In the genomic region with DNA sequence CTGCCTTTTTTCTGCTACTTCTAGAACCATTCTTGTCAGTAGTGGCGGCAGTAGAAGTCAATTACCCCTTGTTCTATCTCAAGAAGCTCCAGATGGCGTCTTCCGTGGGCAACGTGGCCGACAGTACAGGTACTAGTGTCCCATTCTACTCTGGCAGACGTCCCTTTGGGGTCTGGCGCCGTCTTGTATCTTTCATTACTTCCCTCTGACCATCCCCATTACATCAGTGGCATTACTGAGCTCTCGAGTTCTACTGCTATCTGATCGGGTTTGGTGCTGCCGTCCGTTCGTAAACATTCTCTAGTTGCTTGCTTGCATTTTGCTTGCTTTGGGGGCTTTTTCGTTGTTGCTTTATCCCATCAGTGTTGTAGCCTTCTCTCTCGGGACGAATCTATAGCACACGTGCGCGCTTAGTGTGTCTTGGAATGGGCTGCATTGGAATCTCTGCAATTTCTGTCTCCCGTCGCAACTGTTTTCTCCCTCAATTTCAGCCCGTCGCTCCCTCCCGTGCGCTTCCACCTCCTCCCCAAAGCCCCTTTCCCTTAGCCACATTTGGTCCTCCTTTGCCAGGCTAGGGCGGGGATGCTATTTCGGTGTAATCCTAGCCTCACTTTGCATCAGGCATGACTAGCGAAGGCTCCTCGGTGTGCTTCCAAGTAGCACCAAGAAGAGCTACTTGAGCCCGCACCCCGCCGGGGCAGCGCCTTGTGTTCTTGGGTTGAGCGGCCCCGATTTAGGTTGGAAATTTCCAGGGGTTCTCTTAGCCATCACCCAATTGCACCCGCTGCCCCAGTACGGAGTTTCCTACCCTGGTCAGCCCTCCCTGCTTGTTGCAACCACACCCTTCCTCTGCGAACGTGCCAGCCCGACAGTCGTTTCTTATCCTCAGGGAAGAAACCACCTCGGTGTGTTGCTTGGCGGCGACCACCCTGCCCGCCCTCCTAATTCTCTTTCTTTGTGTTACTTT, we compare ENCODE assay signal across 8 mouse cellular contexts. TPM values are rescaled to one million over a fixed set of nuclear protein-coding genes. Genes with fewer than 3 reads are reported as not detected.
DNase-seq lines count a peak whose midpoint lies in the region; ATAC-seq lines count a peak whose summit lies in the region.

No protein-coding gene starts in this region.

- WGBS in forebrain, embryonic 16.5 days, result 16% methylated on average over 45 of the region's 45 CpGs
- WGBS in hindbrain, embryonic 12.5 days, result 24% methylated on average over 45 of the region's 45 CpGs

- H3K4me1 ChIP-seq in forebrain, embryonic 16.5 days (replicated peaks; ENCODE audit: control insufficient read depth, insufficient read depth, low read length), result peaks cover 11% of the 10 kb centered on the region
- peaks cover 4% of the 10 kb centered on the region; the same call in 1 of the 2 replicates for H3K4me1 ChIP-seq in hindbrain, embryonic 12.5 days

- H3K4me3 ChIP-seq in forebrain, embryonic 16.5 days (replicated peaks; ENCODE audit: low read length), result peak overlapping the region; percentile 65
- H3K4me3 ChIP-seq in hindbrain, embryonic 12.5 days, result peak overlapping the region; percentile 59

- peak; percentile 22 for DNase-seq in MN1 (ENCODE audit: low spot score)
- peak; percentile 36 for DNase-seq in cerebellum, adult 11-12 months
- peak; percentile 17 to 32 for DNase-seq in layer of hippocampus, postnatal 36 days
- DNase-seq in lung, postnatal 4 days, result peak; percentile 42 to 47
- DNase-seq in retina, postnatal 7 days (ENCODE audit: low read depth, low spot score), result peak; percentile 6
- peak; percentile 44 for DNase-seq in urinary bladder, postnatal 14 days (ENCODE audit: low spot score)

- peak overlapping the region; percentile 89 for H3K27ac ChIP-seq in forebrain, embryonic 16.5 days (ENCODE audit: low read length)
- H3K27ac ChIP-seq in hindbrain, embryonic 12.5 days, result peak overlapping the region; percentile 87

- H3K9me3 ChIP-seq in forebrain, embryonic 16.5 days (ENCODE audit: control insufficient read depth, low read length), result no peaks in the 10 kb centered on the region
- H3K9me3 ChIP-seq in hindbrain, embryonic 12.5 days (replicated peaks), result no peaks in the 10 kb centered on the region

- peak overlapping the region; percentile 80 for H3K9ac ChIP-seq in forebrain, embryonic 16.5 days (replicated peaks; ENCODE audit: low read depth, low read length)
- H3K9ac ChIP-seq in hindbrain, embryonic 12.5 days, result peak overlapping the region; percentile 81

- peak; percentile 51 for ATAC-seq in forebrain, embryonic 16.5 days
- ATAC-seq in hindbrain, embryonic 12.5 days (ENCODE audit: low FRiP score), result peak; percentile 41; the same call in 1 of the 2 replicates

- no peak overlapping the region for H3K4me2 ChIP-seq in forebrain, embryonic 16.5 days (ENCODE audit: low read length)
- peak overlapping the region; percentile 63 for H3K4me2 ChIP-seq in hindbrain, embryonic 12.5 days (replicated peaks)

- H3K36me3 ChIP-seq in forebrain, embryonic 16.5 days (ENCODE audit: control insufficient read depth, insufficient read depth), result no peaks in the 10 kb centered on the region
- H3K36me3 ChIP-seq in hindbrain, embryonic 12.5 days, result no peaks in the 10 kb centered on the region

- H3K27me3 ChIP-seq in forebrain, embryonic 16.5 days (replicated peaks; ENCODE audit: control insufficient read depth, insufficient read depth, low read length), result no peaks in the 10 kb centered on the region; the same call in 1 of the 2 replicates
- H3K27me3 ChIP-seq in hindbrain, embryonic 12.5 days, result peaks cover 17% of the 10 kb centered on the region

RNA-seq across cellular contexts. Expression of gene Ogt, which starts 0.6 kb away (rescaled TPM):
- polyA plus RNA-seq in forebrain, embryonic 16.5 days (2015; fragmentation: Nextera tagmentation; extraction: Ambion mirVana), result 258 and 285 TPM in 2 replicates
- 218 and 233 TPM in 2 replicates for polyA plus RNA-seq in hindbrain, embryonic 12.5 days (2016; fragmentation: Nextera tagmentation; extraction: Ambion mirVana)
- total RNA-seq in layer of hippocampus, postnatal 36 days (2021), result 100 to 1,000 TPM; 220 to 236 TPM

Comparison
In these comparisons a context has a peak if more than half of its experiments do, and no peak if none do; other contexts are left out.
1. Peak in every context shown above with its lines: DNase-seq, ATAC-seq, H3K4me3 ChIP-seq and H3K27ac ChIP-seq.